8 mouse cellular contexts compared by ENCODE assay signal in the genomic region with DNA sequence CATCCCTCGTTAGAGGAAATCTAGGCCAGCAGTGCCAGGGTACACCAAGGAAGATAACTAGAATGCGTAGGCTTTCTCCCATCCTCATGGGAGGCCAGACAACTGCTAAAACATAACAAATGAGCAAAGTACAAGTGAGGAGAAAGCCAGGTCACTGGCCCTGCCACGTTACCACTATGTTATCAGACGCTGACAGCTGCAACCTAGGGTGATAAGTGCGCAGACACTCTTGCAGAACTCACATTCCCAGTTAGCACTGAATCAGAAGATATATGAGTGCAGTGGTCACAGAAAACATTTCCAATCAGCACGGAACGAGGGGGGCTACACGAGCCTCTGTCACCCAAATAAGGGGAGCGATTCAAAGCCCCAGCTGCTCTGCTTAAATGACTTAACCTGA. TPM values are rescaled to one million over a fixed set of nuclear protein-coding genes. Genes with fewer than 3 reads are reported as not detected.
DNase-seq lines count a peak whose midpoint lies in the region; ATAC-seq lines count a peak whose summit lies in the region.

No protein-coding gene starts in this region.

- H3K9me3 ChIP-seq in lung, embryonic 15.5 days: no peaks in the 10 kb centered on the region
- no peaks in the 10 kb centered on the region for H3K9me3 ChIP-seq in embryonic facial prominence, embryonic 15.5 days (replicated peaks)
- no peaks in the 10 kb centered on the region for H3K9me3 ChIP-seq in liver, embryonic 11.5 days (ENCODE audit: control insufficient read depth, low read length)
- no peaks in the 10 kb centered on the region for H3K9me3 ChIP-seq in stomach, embryonic 14.5 days (ENCODE audit: control insufficient read depth, low read depth, low read length)

- no peak; the same call in 1 of the 2 replicates for ATAC-seq in lung, embryonic 15.5 days (ENCODE audit: borderline replicate concordance, extremely low read depth, low FRiP score, low TSS enrichment)
- ATAC-seq in embryonic facial prominence, embryonic 15.5 days (ENCODE audit: insufficient number of reproducible peaks, low FRiP score, low TSS enrichment, low read depth): no peak
- peak; percentile 91 for ATAC-seq in liver, embryonic 11.5 days (replicated peaks; ENCODE audit: low FRiP score)
- no peak; the same call in 1 of the 2 replicates for ATAC-seq in stomach, embryonic 14.5 days (ENCODE audit: insufficient number of reproducible peaks, insufficient read depth, low FRiP score, low read depth)

- H3K4me3 ChIP-seq in lung, embryonic 15.5 days: peak overlapping the region; percentile 99; the same call in 1 of the 2 replicates
- peak overlapping the region; percentile 99 for H3K4me3 ChIP-seq in embryonic facial prominence, embryonic 15.5 days (replicated peaks)
- peak overlapping the region; percentile 94 for H3K4me3 ChIP-seq in liver, embryonic 11.5 days (ENCODE audit: low read depth, low read length)
- H3K4me3 ChIP-seq in stomach, embryonic 14.5 days (ENCODE audit: low read depth, low read length): peak overlapping the region; percentile 81; the same call in 1 of the 2 replicates

- H3K27me3 ChIP-seq in lung, embryonic 15.5 days: no peaks in the 10 kb centered on the region
- no peaks in the 10 kb centered on the region for H3K27me3 ChIP-seq in embryonic facial prominence, embryonic 15.5 days
- no peaks in the 10 kb centered on the region for H3K27me3 ChIP-seq in liver, embryonic 11.5 days (replicated peaks; ENCODE audit: control insufficient read depth, insufficient read depth, low read length)
- H3K27me3 ChIP-seq in stomach, embryonic 14.5 days (ENCODE audit: control insufficient read depth, insufficient read depth, low read length): no peaks in the 10 kb centered on the region

- DNase-seq in lung, adult 18-20 months: no peak
- peak; percentile 67 for DNase-seq in liver, embryonic 11.5 days (ENCODE audit: low spot score)
- DNase-seq in cerebellum, adult 9-10 months: no peak
- no peak for DNase-seq in embryo, embryonic 11 days
- DNase-seq in urinary bladder, postnatal 25 days (ENCODE audit: low spot score): no peak

- 66% methylated on average over 9 of the region's 9 CpGs for WGBS in lung, embryonic 15.5 days
- WGBS in embryonic facial prominence, embryonic 15.5 days: 82% methylated on average over 9 of the region's 9 CpGs
- 22% methylated on average over 9 of the region's 9 CpGs for WGBS in liver, embryonic 11.5 days
- 69% methylated on average over 9 of the region's 9 CpGs for WGBS in stomach, embryonic 14.5 days

- no peak overlapping the region for H3K27ac ChIP-seq in lung, embryonic 15.5 days
- H3K27ac ChIP-seq in embryonic facial prominence, embryonic 15.5 days (replicated peaks): no peak overlapping the region
- peak overlapping the region; percentile 94 for H3K27ac ChIP-seq in liver, embryonic 11.5 days (ENCODE audit: low read depth, low read length)
- H3K27ac ChIP-seq in stomach, embryonic 14.5 days (ENCODE audit: low read length): no peak overlapping the region

- H3K4me1 ChIP-seq in lung, embryonic 15.5 days: peaks cover 9% of the 10 kb centered on the region
- H3K4me1 ChIP-seq in embryonic facial prominence, embryonic 15.5 days: peaks cover 16% of the 10 kb centered on the region; the same call in 1 of the 2 replicates
- H3K4me1 ChIP-seq in liver, embryonic 11.5 days (replicated peaks; ENCODE audit: control insufficient read depth, insufficient read depth, low read length): peaks cover 23% of the 10 kb centered on the region
- H3K4me1 ChIP-seq in stomach, embryonic 14.5 days (ENCODE audit: control insufficient read depth, insufficient read depth, low read length): peaks cover 9% of the 10 kb centered on the region

- peak overlapping the region; percentile 87 for H3K4me2 ChIP-seq in lung, embryonic 15.5 days
- peak overlapping the region; percentile 88 for H3K4me2 ChIP-seq in embryonic facial prominence, embryonic 15.5 days (replicated peaks)
- peak overlapping the region; percentile 73 for H3K4me2 ChIP-seq in liver, embryonic 11.5 days
- peak overlapping the region; percentile 97; the same call in 1 of the 2 replicates for H3K4me2 ChIP-seq in stomach, embryonic 14.5 days (replicated peaks; ENCODE audit: low read depth, low read length)

- peaks cover 36% of the 10 kb centered on the region for H3K36me3 ChIP-seq in lung, embryonic 15.5 days
- peaks cover 39% of the 10 kb centered on the region for H3K36me3 ChIP-seq in embryonic facial prominence, embryonic 15.5 days
- H3K36me3 ChIP-seq in liver, embryonic 11.5 days (ENCODE audit: control insufficient read depth, insufficient read depth, low read length): peaks cover 25% of the 10 kb centered on the region
- H3K36me3 ChIP-seq in stomach, embryonic 14.5 days (ENCODE audit: control insufficient read depth, insufficient read depth, low read length): peaks cover 29% of the 10 kb centered on the region

- H3K9ac ChIP-seq in lung, embryonic 15.5 days: no peak overlapping the region
- no peak overlapping the region for H3K9ac ChIP-seq in embryonic facial prominence, embryonic 15.5 days
- peak overlapping the region; percentile 91 for H3K9ac ChIP-seq in liver, embryonic 11.5 days (ENCODE audit: low read depth, low read length)
- peak overlapping the region; percentile 71; the same call in 1 of the 2 replicates for H3K9ac ChIP-seq in stomach, embryonic 14.5 days (replicated peaks; ENCODE audit: low read depth, low read length)

RNA-seq across cellular contexts. Expression of a gene that starts 1.4 kb away (rescaled TPM):
- 36.9 and 37.9 TPM in 2 replicates for polyA plus RNA-seq in lung, embryonic 15.5 days (2015; fragmentation: Nextera tagmentation; extraction: Ambion mirVana)
- 40.2 and 41.0 TPM in 2 replicates for polyA plus RNA-seq in embryonic facial prominence, embryonic 15.5 days (2015; fragmentation: Nextera tagmentation; extraction: Ambion mirVana)
- polyA plus RNA-seq in liver, embryonic 11.5 days (2014; fragmentation: Nextera tagmentation; extraction: Ambion mirVana): 75.7 and 80.6 TPM in 2 replicates
- polyA plus RNA-seq in stomach, embryonic 14.5 days (2014; fragmentation: Nextera tagmentation; extraction: Ambion mirVana): 34.9 and 35.2 TPM in 2 replicates

RNA-seq across cellular contexts. Expression of a gene that starts 12.2 kb away (rescaled TPM):
- polyA plus RNA-seq in lung, embryonic 15.5 days (2015; fragmentation: Nextera tagmentation; extraction: Ambion mirVana): 22.1 and 28.6 TPM in 2 replicates
- polyA plus RNA-seq in embryonic facial prominence, embryonic 15.5 days (2015; fragmentation: Nextera tagmentation; extraction: Ambion mirVana): 10.6 and 15.0 TPM in 2 replicates
- polyA plus RNA-seq in liver, embryonic 11.5 days (2014; fragmentation: Nextera tagmentation; extraction: Ambion mirVana): 33.6 and 36.4 TPM in 2 replicates
- polyA plus RNA-seq in stomach, embryonic 14.5 days (2014; fragmentation: Nextera tagmentation; extraction: Ambion mirVana): 2.7 and 2.9 TPM in 2 replicates

RNA-seq across cellular contexts. Expression of a gene that starts 18.9 kb away (rescaled TPM):
- polyA plus RNA-seq in lung, embryonic 15.5 days (2015; fragmentation: Nextera tagmentation; extraction: Ambion mirVana): 0.45 and 0.48 TPM in 2 replicates
- polyA plus RNA-seq in embryonic facial prominence, embryonic 15.5 days (2015; fragmentation: Nextera tagmentation; extraction: Ambion mirVana): 5.0 and 5.4 TPM in 2 replicates
- 0.23 and 0.25 TPM in 2 replicates for polyA plus RNA-seq in liver, embryonic 11.5 days (2014; fragmentation: Nextera tagmentation; extraction: Ambion mirVana)
- polyA plus RNA-seq in stomach, embryonic 14.5 days (2014; fragmentation: Nextera tagmentation; extraction: Ambion mirVana): 0.27 and 0.30 TPM in 2 replicates

RNA-seq across cellular contexts. Expression of a gene that starts 42.8 kb away (rescaled TPM):
- polyA plus RNA-seq in lung, embryonic 15.5 days (2015; fragmentation: Nextera tagmentation; extraction: Ambion mirVana): 57.4 and 61.5 TPM in 2 replicates
- polyA plus RNA-seq in embryonic facial prominence, embryonic 15.5 days (2015; fragmentation: Nextera tagmentation; extraction: Ambion mirVana): 36.3 and 37.2 TPM in 2 replicates
- polyA plus RNA-seq in liver, embryonic 11.5 days (2014; fragmentation: Nextera tagmentation; extraction: Ambion mirVana): 62.0 and 64.0 TPM in 2 replicates
- polyA plus RNA-seq in stomach, embryonic 14.5 days (2014; fragmentation: Nextera tagmentation; extraction: Ambion mirVana): 41.7 and 43.9 TPM in 2 replicates

RNA-seq across cellular contexts. Expression of a gene that starts 53.0 kb away (rescaled TPM):
- polyA plus RNA-seq in lung, embryonic 15.5 days (2015; fragmentation: Nextera tagmentation; extraction: Ambion mirVana): 42.6 and 53.4 TPM in 2 replicates
- 54.1 and 61.4 TPM in 2 replicates for polyA plus RNA-seq in embryonic facial prominence, embryonic 15.5 days (2015; fragmentation: Nextera tagmentation; extraction: Ambion mirVana)
- polyA plus RNA-seq in liver, embryonic 11.5 days (2014; fragmentation: Nextera tagmentation; extraction: Ambion mirVana): 47.2 and 48.5 TPM in 2 replicates
- 44.3 and 44.4 TPM in 2 replicates for polyA plus RNA-seq in stomach, embryonic 14.5 days (2014; fragmentation: Nextera tagmentation; extraction: Ambion mirVana)

Comparison
In these comparisons a context has a peak if more than half of its experiments do, and no peak if none do; other contexts are left out.
1. H3K9ac ChIP-seq: peak in liver, embryonic 11.5 days (single experiment) and stomach, embryonic 14.5 days (single experiment); none in lung, embryonic 15.5 days (single experiment) and embryonic facial prominence, embryonic 15.5 days (single experiment).
2. Peak in every context shown above with its lines, with median percentiles within 50 percentile points of each other: H3K4me2 ChIP-seq and H3K4me3 ChIP-seq.